Mouse (Mus musculus) olfactory bulb, adult 2 months (tissue): ENCODE results near the gene Rassf4.

ENCODE experiments used
- CTCF ChIP-seq: fragments of 200-500 bp; IDR thresholded peaks from 2 replicates; pipeline ENCODE4 v1.5.1; 2012; ENCODE audit warnings: low read depth, mild to moderate bottlenecking, low read length, moderate library complexity; ENCODE audit not compliant: insufficient read depth
- POLR2A ChIP-seq: fragments of 200-500 bp; IDR thresholded peaks from 2 replicates; pipeline ENCODE4 v1.6.1; 2012; ENCODE audit warnings: mild to moderate bottlenecking, low read depth, low read length, moderate library complexity; ENCODE audit not compliant: insufficient read depth

DNA sequence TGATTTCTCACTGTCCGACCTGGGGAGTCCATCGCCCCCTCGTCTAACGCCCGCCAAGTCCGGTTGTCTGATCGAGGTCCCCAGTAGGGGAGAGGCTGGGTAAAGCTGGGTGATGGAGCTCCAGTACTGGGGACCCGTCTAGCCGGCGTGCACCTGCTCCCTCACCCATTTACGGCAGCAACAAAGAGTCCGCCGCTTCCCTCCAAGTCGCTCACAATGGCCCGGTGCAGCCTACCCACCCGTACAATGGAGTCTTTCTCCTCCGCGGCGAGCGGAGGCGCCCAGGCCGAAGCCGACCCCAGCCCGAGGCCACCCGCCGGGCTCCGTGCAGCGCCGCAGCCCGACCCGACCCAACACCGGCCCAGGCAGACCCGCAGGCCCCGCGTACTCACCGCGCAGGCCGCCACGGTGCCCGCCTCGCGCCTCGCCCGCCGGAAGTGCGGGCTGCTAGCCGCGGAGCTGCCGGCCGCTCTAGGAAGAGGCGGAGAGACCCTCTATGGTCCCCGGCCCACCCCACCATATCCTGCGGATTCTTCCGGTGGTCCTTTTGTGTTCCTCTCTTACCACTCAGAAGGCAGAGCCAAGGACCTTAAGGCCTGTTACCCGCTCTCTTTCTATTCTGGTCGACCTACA is 45.1 kb downstream of the Rassf4 start, which contains the start of gene Zfp422:
- TF ChIP-seq CTCF (no peak), POLR2A (peak; percentile 62; the same call in 1 of the 2 replicates)
